Comparison of ENCODE assay signal across 8 mouse cellular contexts in the genomic region with DNA sequence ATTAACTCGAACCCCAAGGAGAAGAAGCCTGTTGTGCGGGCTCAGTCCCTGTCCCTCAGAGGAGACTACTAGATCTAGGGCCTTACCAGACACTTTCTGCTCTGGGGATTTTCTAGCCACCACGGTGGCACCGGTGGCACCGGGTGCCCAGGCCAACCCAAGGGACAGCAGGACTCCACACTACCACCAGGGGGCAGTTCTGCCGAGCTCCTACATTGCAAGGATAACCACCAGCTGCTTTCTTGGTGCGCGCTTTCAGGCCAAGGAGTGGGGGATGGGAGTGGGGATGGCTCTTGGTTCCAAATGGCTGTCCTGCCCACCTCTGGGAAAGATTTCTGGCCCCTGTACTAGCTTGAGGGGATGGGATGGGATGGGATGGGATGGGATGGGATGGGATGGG. TPM values are rescaled to one million over a fixed set of nuclear protein-coding genes. Genes with fewer than 3 reads are reported as not detected.
DNase-seq lines count a peak whose midpoint lies in the region; ATAC-seq lines count a peak whose summit lies in the region.

No protein-coding gene starts in this region.

- no peaks in the 10 kb centered on the region for H3K9me3 ChIP-seq in heart, embryonic 11.5 days (replicated peaks; ENCODE audit: control insufficient read depth, low read length)

- H3K4me1 ChIP-seq in heart, embryonic 11.5 days (ENCODE audit: control insufficient read depth, insufficient read depth, low read length), result peaks cover 7% of the 10 kb centered on the region; the same call in 1 of the 2 replicates

- no peak overlapping the region for H3K4me3 ChIP-seq in heart, embryonic 11.5 days (ENCODE audit: low read depth, low read length)

- H3K27me3 ChIP-seq in heart, embryonic 11.5 days (ENCODE audit: control insufficient read depth, insufficient read depth, low read length), result peaks cover 64% of the 10 kb centered on the region

- no peak overlapping the region for H3K9ac ChIP-seq in heart, embryonic 11.5 days (ENCODE audit: low read depth, low read length)

- DNase-seq in heart, adult 11 months, result peak; percentile 87
- DNase-seq in spleen, postnatal 4 days (ENCODE audit: low spot score in 2 of 2), result peak; percentile 26 to 69
- DNase-seq in spleen, postnatal 14 days (ENCODE audit: low spot score in 2 of 2), result no peak
- DNase-seq in layer of hippocampus, adult 9-10 months (ENCODE audit: low spot score), result no peak
- DNase-seq in layer of hippocampus, postnatal 36 days, result no peak

- no peak for ATAC-seq in heart, embryonic 11.5 days (replicated peaks; ENCODE audit: insufficient number of reproducible peaks, low FRiP score, low TSS enrichment)
- 0 out of 2 replicates have a peak, but pooled peaks have one; percentile 49 for ATAC-seq in erythroblast, adult 5-6 weeks (replicated peaks; ENCODE audit: low FRiP score, poor library complexity, severe bottlenecking)
- 0 out of 2 replicates have a peak, but pooled peaks have one; percentile 35 for ATAC-seq in monocyte, adult 5-6 weeks (replicated peaks; ENCODE audit: insufficient number of reproducible peaks, low FRiP score, low TSS enrichment, poor library complexity, severe bottlenecking)

- H3K4me2 ChIP-seq in heart, embryonic 11.5 days, result no peak overlapping the region

- H3K27ac ChIP-seq in heart, embryonic 11.5 days (ENCODE audit: low read depth, low read length), result no peak overlapping the region

- no peaks in the 10 kb centered on the region for H3K36me3 ChIP-seq in heart, embryonic 11.5 days (ENCODE audit: control insufficient read depth, insufficient read depth, low read length)

- 11% methylated on average over 8 of the region's 8 CpGs for WGBS in heart, embryonic 11.5 days (ENCODE audit: insufficient replicate concordance)

RNA-seq across cellular contexts. Expression of gene Foxd1, which starts 2.5 kb away (rescaled TPM):
- 0.13 and 0.20 TPM in 2 replicates for polyA plus RNA-seq in heart, embryonic 11.5 days (2014; fragmentation: Nextera tagmentation; extraction: Ambion mirVana)
- total RNA-seq in erythroblast, adult 5-6 weeks (2015; ENCODE audit: low replicate concordance), result not detected in 2 replicates
- not detected in 2 replicates for total RNA-seq in erythroblast, adult 5-6 weeks (2017; ENCODE audit: low replicate concordance)
- not detected in 3 replicates for total RNA-seq in monocyte, adult 5-6 weeks (2017)
- 1 to 10 TPM in 1 of 2 experiments, under 1 TPM in 1; 0.65 to 1.4 TPM for total RNA-seq in layer of hippocampus, postnatal 36 days (2021)

RNA-seq across cellular contexts. Expression of gene Btf3, which starts 34.7 kb away (rescaled TPM):
- polyA plus RNA-seq in heart, embryonic 11.5 days (2014; fragmentation: Nextera tagmentation; extraction: Ambion mirVana), result 523 and 573 TPM in 2 replicates
- total RNA-seq in erythroblast, adult 5-6 weeks (2015; ENCODE audit: low replicate concordance), result 325 and 335 TPM in 2 replicates
- total RNA-seq in erythroblast, adult 5-6 weeks (2017; ENCODE audit: low replicate concordance), result 314 and 425 TPM in 2 replicates
- total RNA-seq in monocyte, adult 5-6 weeks (2017), result 890 to 909 TPM (median 904 TPM) in 3 replicates
- total RNA-seq in layer of hippocampus, postnatal 36 days (2021), result 100 to 1,000 TPM; 187 to 191 TPM

Comparison
In these comparisons a context has a peak if more than half of its experiments do, and no peak if none do; other contexts are left out.
1. DNase-seq: peak in heart, adult 11 months (single experiment) and spleen, postnatal 4 days (2 of 2); none in spleen, postnatal 14 days (0 of 2), layer of hippocampus, adult 9-10 months (single experiment) and layer of hippocampus, postnatal 36 days (0 of 2).